Mouse (Mus musculus): ENCODE results near the gene AC153137.1.

DNA sequence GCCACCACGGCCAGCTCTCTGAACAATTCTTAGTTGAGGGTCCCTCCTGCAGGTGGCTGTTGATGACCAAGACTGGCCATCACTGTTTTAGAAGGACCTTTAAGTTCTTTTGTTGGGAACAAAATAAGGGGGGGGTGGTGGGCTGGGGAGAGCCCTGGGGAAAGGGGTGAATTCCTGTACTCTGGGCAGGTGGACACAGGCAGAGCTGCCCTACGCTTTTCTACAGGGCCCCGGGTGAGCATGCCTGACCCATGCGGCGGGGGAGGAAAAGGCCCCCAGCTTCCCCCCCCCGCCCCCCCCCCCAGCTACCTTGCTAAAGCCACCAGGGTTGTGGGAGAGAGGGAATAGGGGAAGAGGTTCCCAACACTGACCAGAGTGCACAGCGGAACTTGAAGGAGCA, 39.4 kb downstream of the AC153137.1 start:
- TF ChIP-seq CTCF (IDR thresholded peaks at IDR 0.05; ENCODE audit: borderline replicate concordance, insufficient read depth, low read length) (no peak), POLR2A (IDR thresholded peaks at IDR 0.05; ENCODE audit: low read depth, low read length) (no peak)
